Comparison of ENCODE assay signal across 8 mouse cellular contexts in the genomic region with DNA sequence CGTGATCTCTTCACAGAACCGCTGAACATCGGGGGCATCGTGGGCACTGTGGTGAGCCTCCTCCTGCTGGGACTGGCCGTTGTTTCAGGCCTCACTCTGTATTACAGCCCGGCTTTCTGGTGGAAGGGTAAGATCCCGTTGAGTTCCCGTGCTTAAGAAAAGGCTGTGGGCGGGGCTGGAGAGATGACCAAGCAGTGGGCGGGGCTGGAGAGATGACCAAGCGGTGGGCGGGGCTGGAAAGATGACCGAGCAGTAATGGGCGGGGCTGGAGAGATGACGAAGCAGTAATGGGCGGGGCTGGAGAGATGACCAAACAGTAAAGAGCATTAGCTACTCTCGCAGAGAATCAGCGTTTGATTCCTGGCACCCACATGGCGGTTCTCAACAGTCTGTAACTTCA. TPM values are rescaled to one million over a fixed set of nuclear protein-coding genes. Genes with fewer than 3 reads are reported as not detected.
DNase-seq lines count a peak whose midpoint lies in the region; ATAC-seq and TF ChIP-seq lines count a peak whose summit lies in the region.

No protein-coding gene starts in this region.

- no peak overlapping the region for H3K27ac ChIP-seq in layer of hippocampus, adult 2 months

- no peak overlapping the region for H3K4me3 ChIP-seq in layer of hippocampus, adult 2 months

- peak; percentile 48 for DNase-seq in Muller cell, postnatal 12 days (ENCODE audit: inconsistent ontology term)
- peak; percentile 35 to 47 for DNase-seq in adrenal gland, postnatal 4 days (ENCODE audit: low spot score in 2 of 2)
- peak; percentile 72 for DNase-seq in heart, postnatal 4 days
- DNase-seq in layer of hippocampus, adult 2 months (ENCODE audit: low spot score in 2 of 2) = peak; percentile 27 to 62
- DNase-seq in lung, postnatal 25 days (ENCODE audit: low spot score) = peak; percentile 69
- DNase-seq in right cerebral cortex, postnatal 4 days = peak; percentile 59
- no peak for DNase-seq in thymus, postnatal 25 days

- ATAC-seq in erythroblast, adult 5-6 weeks (replicated peaks; ENCODE audit: low FRiP score, poor library complexity, severe bottlenecking) = peak; percentile 73

- TF ChIP-seq CTCF in layer of hippocampus, adult 2 months (conservative IDR thresholded peaks at IDR 0.05) = no peak

RNA-seq across cellular contexts. Expression of a gene that starts 8.8 kb away (rescaled TPM):
- total RNA-seq in adrenal gland, postnatal 4 days (2021) = 100 to 1,000 TPM; 116 to 122 TPM
- total RNA-seq in erythroblast, adult 5-6 weeks (2015; ENCODE audit: low replicate concordance) = 2.9 and 5.6 TPM in 2 replicates
- 3.1 and 4.2 TPM in 2 replicates for total RNA-seq in erythroblast, adult 5-6 weeks (2017; ENCODE audit: low replicate concordance)
- 100 to 1,000 TPM; 124 to 127 TPM for total RNA-seq in heart, postnatal 4 days (2021)
- 100 to 1,000 TPM; 262 to 264 TPM for total RNA-seq in layer of hippocampus, adult 2 months (2021)

RNA-seq across cellular contexts. Expression of a gene that starts 29.4 kb away (rescaled TPM):
- total RNA-seq in adrenal gland, postnatal 4 days (2021) = 10 to 100 TPM; 48.3 to 51.8 TPM
- total RNA-seq in erythroblast, adult 5-6 weeks (2015; ENCODE audit: low replicate concordance) = 0.84 TPM in 1 of 2 replicates, not detected in the other
- total RNA-seq in erythroblast, adult 5-6 weeks (2017; ENCODE audit: low replicate concordance) = 0.70 and 2.7 TPM in 2 replicates
- 10 to 100 TPM; 12.3 to 18.6 TPM for total RNA-seq in heart, postnatal 4 days (2021)
- total RNA-seq in layer of hippocampus, adult 2 months (2021) = 1 to 10 TPM; 1.5 to 2.1 TPM

RNA-seq across cellular contexts. Expression of a gene that starts 40.6 kb away (rescaled TPM):
- total RNA-seq in adrenal gland, postnatal 4 days (2021) = 10 to 100 TPM; 36.6 to 47.8 TPM
- total RNA-seq in erythroblast, adult 5-6 weeks (2015; ENCODE audit: low replicate concordance) = 10.7 and 21.7 TPM in 2 replicates
- total RNA-seq in erythroblast, adult 5-6 weeks (2017; ENCODE audit: low replicate concordance) = 12.1 and 15.8 TPM in 2 replicates
- total RNA-seq in heart, postnatal 4 days (2021) = 10 to 100 TPM; 26.5 to 30.3 TPM
- 10 to 100 TPM; 13.8 to 18.5 TPM for total RNA-seq in layer of hippocampus, adult 2 months (2021)

Comparison
In these comparisons a context has a peak if more than half of its experiments do, and no peak if none do; other contexts are left out.
1. RNA of a gene that starts 8.8 kb away (total RNA-seq): 262 to 264 TPM in layer of hippocampus, adult 2 months, 124 to 127 TPM in heart, postnatal 4 days and 116 to 122 TPM in adrenal gland, postnatal 4 days; 2.9 to 5.6 TPM in erythroblast, adult 5-6 weeks; every median in the first group is over 10 times any median in the second.